Mouse (Mus musculus) forebrain, embryonic 10.5 days (tissue): ENCODE measurements around the gene Rps10. TPM values are rescaled to one million over a fixed set of nuclear protein-coding genes. Genes with fewer than 3 reads are reported as not detected.
"Not testable (repeated sequence)": the region's sequence is repeated elsewhere in the genome, so short reads cannot be mapped to it uniquely, and the experiment has no call there.

Source experiments
- DNase-seq: peaks from one replicate; pipeline ENCODE4 v3.0.0-alpha.2; 2017; ENCODE audit warnings: low spot score; ENCODE audit errors: extremely low spot score
- H3K27ac ChIP-seq: fragments of 300-500 bp; sonication (generic); 2 replicates; pipeline ENCODE4 v1.5.1; 2016; ENCODE audit warnings: mild to moderate bottlenecking
- H3K27me3 ChIP-seq: fragments of 300-500 bp; sonication (generic); 2 replicates; pipeline ENCODE4 v1.6.1; 2016; ENCODE audit warnings: mild to moderate bottlenecking; ENCODE audit not compliant: poor library complexity, severe bottlenecking
- H3K36me3 ChIP-seq: fragments of 300-500 bp; sonication (generic); replicated peaks from 2 replicates; pipeline ENCODE4 v1.6.1; 2016; ENCODE audit warnings: mild to moderate bottlenecking, moderate library complexity
- H3K4me1 ChIP-seq: fragments of 300-500 bp; sonication (generic); 2 replicates; pipeline ENCODE4 v1.6.1; 2016
- H3K4me3 ChIP-seq: fragments of 300-500 bp; sonication (generic); 2 replicates; pipeline ENCODE4 v1.5.1; 2016; ENCODE audit warnings: mild to moderate bottlenecking, moderate library complexity
- H3K9me3 ChIP-seq: fragments of 300-500 bp; sonication (generic); 2 replicates; pipeline ENCODE4 v1.6.1; 2016; ENCODE audit warnings: mild to moderate bottlenecking, moderate library complexity
- WGBS: fragments of 180-500 bp; shearing (Covaris S2); methylation state at CpG from one replicate; pipeline ENCODE4 v1.1.7; 2016; 5-methylcytosine and 5-hydroxymethylcytosine counted together
- polyA plus RNA-seq: library from polyadenylated mRNA; unstranded; fragments of >200 nt; fragmentation: Nextera tagmentation; extraction: Ambion mirVana; gene quantifications from 2 replicates; pipeline ENCODE4 v1.2.1, GENCODE M21; 2016

Gene Rps10
- polyA plus RNA-seq, 1 experiment from 2014 or later = 934 TPM

DNA sequence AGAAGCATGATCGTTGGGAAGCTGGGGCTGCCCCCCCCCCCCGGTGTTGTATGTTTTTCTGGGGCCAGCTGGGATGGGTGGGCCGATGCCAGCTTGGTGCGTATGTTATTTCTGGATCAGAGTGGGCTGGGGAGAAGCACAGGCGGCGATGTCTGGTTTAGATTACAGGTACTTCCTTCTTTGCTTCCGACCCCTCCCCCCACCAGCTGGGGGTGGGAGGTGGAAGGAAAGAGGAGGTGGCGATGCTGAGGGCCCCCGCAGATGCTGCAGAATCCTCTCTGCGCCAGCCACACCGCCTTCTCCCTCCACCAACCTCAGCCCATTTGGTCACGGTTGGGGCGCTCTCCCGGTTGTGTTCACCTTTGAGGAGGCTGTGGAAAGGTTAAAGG is 19.5 kb upstream of the Rps10 start:
- Histone ChIP-seq H3K27ac (peak overlapping the region; percentile 78; the same call in 1 of the 2 replicates), H3K4me3 (peak overlapping the region; percentile 65), H3K9me3 (no peaks in the 10 kb centered on the region), H3K36me3 (no peaks in the 10 kb centered on the region), H3K4me1 (peaks cover 25% of the 10 kb centered on the region), H3K27me3 (peaks cover 46% of the 10 kb centered on the region)
- WGBS = 3% methylated on average over 14 of the region's 14 CpGs
- DNase-seq = no peak

DNA sequence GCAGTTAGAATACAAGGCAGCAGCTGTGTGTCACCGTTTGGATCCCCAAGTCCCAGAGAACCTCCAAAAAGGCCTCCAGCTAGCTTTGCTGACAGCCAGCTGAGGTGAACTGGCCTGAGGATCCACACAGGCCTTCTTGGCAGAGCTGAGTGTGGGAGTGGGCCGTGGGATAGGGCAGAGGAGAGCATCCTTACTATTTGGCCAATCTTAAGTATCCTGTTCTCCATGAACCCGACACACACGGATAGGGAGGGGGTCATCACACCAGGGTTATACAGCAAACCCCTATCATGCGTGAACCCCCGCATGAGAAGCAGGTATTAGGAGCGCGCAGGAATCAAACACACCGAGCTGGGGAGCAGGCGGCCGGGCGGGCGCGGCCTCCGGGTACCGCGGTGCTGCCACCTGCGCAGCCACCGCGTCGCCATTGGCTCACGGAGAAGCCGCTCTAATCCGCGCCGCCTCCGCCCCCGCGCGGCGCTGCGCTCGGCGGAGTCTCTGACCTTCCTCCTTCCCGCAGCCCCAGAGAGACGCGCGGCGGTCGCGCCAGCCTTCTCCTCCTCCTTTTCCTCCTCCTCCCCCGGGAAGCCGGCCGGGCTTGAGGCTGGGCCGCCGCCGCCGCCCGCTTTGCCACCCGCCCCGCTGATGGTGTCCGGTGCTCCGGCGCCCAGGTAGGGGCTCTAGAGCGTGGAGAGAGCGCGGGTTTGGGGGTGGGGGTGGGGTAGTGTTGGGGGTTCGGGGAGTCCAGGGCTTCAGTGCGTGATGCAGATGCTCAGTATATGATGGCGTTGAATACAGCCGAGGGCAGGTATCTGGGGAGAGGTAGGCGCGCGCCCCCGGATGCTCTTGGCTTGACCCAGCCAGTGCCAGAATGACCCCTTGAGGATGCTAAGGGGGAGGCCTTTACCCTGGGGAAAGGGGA is 18.9 kb upstream of the Rps10 start, which contains the start of gene Pacsin1:
Gene Pacsin1, plus strand, starts transcription at position 421 of the 922 bp plus-strand sequence.
- Histone ChIP-seq H3K4me1 (peaks cover 25% of the 10 kb centered on the region), H3K4me3 (peak within 1 kb of the TSS; percentile 65), H3K27ac (peak within 1 kb of the TSS; percentile 78), H3K27me3 (peaks cover 52% of the 10 kb centered on the region), H3K36me3 (no peaks in the 10 kb centered on the region), H3K9me3 (no peaks in the 10 kb centered on the region)
- peak; percentile 48 for DNase-seq
- 2% methylated on average over 64 of the region's 65 CpGs for WGBS

DNA sequence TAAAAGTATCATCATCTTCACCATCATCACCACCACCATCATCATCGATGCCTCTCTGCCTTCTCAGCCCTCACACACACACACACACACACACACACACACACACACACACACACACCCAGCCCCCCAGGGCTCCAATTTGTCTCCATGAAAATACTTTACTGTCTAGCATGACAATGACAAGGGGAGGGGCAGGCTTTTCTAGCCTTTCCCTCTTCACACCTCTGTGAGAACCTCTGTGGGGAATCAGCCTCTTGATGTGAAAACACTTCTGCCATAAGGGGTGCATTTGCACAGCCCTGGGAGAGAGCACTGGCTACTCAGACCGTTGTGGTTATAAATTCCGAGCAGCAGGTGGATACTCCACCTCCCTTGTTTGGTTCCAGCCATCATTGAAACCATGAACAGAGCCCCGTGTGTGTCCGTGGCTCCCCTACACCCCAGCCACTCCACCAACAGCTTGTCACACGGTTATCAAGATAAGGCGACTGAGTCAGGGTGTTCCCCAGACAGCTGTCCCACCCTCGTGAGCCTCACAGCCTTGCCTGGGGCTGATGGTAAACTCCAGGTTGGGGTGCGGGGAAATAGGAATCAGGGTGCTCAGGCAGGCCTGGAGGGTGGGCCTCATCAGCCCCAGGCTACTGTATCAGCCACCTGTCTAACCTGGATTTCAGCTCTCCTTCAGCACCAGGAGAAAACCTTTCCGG is 16.9 kb upstream of the Rps10 start:
- H3K27me3 ChIP-seq = peaks cover 54% of the 10 kb centered on the region
- 84% methylated on average over 10 of the region's 10 CpGs for WGBS

DNA sequence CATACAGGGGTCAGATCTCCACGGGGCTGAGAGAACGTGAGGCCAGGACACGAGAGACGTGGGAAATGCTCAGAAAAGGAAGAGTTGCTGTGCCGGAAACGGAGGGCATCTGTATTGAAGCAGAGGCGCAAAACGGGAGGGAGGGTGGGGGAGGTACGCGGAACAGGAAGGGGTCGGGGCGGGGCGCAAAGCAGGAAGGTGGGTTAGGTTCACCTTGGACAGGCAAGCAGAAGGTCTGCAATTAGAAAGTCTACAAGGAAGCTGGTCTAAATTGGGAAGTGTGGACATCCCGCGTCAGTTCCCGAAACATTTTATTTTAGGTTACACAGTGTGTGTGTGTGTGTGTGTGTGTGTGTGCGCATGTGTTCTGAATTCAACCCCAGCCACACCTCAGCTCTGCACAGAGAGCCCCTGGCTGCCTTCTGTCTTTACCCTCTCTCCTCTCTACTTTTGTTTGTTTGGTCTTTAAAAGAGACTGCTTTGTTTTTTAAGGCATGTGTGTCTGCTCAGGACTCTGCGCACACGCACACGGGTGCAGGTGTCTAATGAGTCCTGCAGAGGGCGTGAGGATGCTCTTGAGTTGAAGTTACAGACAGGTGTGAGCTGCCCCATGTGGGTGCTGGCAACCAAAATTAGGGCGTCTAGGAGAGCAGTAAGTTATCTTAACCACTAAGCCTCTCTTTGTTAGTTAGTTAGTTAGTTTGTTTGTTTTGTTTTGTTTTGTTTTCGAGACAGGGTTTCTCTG is 15.7 kb upstream of the Rps10 start:
- Histone ChIP-seq H3K4me3 (no peak overlapping the region), H3K9me3 (no peaks in the 10 kb centered on the region), H3K4me1 (peaks cover 24% of the 10 kb centered on the region), H3K36me3 (no peaks in the 10 kb centered on the region), H3K27me3 (peaks cover 48% of the 10 kb centered on the region), H3K27ac (no peak overlapping the region)
- whole genome bisulfite sequencing = 90% methylated on average over 23 of the region's 23 CpGs
- DNase-seq = no peak

More for the DNA sequence above, 16.9 kb upstream of the Rps10 start:
- Histone ChIP-seq H3K36me3 (no peaks in the 10 kb centered on the region), H3K27ac (no peak overlapping the region), H3K9me3 (no peaks in the 10 kb centered on the region), H3K4me3 (no peak overlapping the region), H3K4me1 (peaks cover 25% of the 10 kb centered on the region)
- no peak for DNase-seq

DNA sequence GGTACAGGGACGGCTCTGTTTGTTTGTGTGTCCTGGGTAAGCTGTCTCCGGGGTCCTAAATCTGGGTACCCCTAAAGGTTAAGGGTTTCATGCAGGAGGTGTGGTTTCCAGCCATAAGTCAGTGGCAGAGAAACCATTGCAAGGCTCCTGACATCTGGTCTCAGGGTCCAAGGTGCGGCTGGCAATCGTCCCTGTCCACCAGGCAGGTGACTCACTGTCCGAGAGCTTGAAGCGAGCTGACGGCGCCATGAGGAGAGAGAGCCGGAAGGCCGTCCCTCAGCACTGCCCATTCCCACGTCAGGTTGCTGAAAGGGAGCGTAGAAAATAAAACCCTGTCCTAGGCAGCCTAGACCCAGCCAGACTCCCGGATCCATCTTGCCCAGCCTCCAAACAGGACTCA is 14.1 kb upstream of the Rps10 start:
- H3K27me3 ChIP-seq = peaks cover 32% of the 10 kb centered on the region
- no peak overlapping the region for H3K4me3 ChIP-seq
- H3K27ac ChIP-seq = no peak overlapping the region
- 84% methylated on average over 13 of the region's 13 CpGs for WGBS
- no peaks in the 10 kb centered on the region for H3K36me3 ChIP-seq
- peaks cover 8% of the 10 kb centered on the region for H3K4me1 ChIP-seq
- no peaks in the 10 kb centered on the region for H3K9me3 ChIP-seq
- DNase-seq = no peak

DNA sequence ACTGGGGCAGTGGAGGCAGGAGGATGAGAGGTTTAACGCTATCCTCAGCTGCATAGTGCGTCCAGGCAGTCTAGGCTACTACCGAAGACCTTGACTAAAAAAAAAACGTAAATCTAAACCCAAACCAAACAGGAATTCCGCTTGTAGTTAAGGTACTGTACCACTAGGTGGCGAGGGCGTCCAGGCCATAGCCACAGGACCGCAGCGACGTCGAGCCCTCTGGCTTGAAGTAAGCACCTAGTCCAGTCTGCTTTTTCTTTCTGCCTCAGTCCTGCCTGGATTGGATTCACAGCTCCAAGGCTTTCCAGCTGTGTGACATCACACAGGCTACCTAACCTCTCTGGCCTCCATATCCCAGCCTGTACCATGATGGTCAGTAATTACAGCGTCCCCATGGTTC is 13.7 kb upstream of the Rps10 start:
- WGBS = 10% methylated on average over 12 of the region's 12 CpGs
- peak; percentile 57 for DNase-seq
- Histone ChIP-seq H3K9me3 (no peaks in the 10 kb centered on the region), H3K36me3 (no peaks in the 10 kb centered on the region), H3K4me3 (no peak overlapping the region), H3K27me3 (peaks cover 28% of the 10 kb centered on the region), H3K4me1 (peaks cover 4% of the 10 kb centered on the region), H3K27ac (no peak overlapping the region)

DNA sequence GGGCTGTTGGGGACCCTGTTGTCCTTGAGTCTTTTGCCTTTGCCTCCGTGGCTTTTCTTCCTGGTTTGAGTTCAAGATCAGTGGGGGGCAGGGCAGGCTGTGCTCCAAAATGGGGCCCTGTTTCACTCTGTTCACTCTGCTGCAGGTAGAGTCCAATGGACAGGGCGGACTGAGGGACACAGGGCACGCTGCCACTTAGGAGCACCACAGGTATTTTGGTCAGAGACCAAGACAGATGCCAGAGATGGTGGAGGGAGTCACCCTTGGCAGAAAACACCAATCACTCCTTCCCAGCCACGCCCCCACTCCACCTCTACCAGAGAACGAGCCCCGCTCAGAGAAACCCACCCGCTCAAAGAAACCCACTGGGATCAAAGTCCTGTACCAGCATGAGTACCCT is 9.3 kb upstream of the Rps10 start:
- H3K27ac ChIP-seq = no peak overlapping the region
- peaks cover 9% of the 10 kb centered on the region for H3K4me1 ChIP-seq
- WGBS = 48% methylated on average over 7 of the region's 7 CpGs
- peaks cover 5% of the 10 kb centered on the region for H3K27me3 ChIP-seq
- H3K4me3 ChIP-seq = no peak overlapping the region
- no peak for DNase-seq
- H3K36me3 ChIP-seq = no peaks in the 10 kb centered on the region
- no peaks in the 10 kb centered on the region for H3K9me3 ChIP-seq

DNA sequence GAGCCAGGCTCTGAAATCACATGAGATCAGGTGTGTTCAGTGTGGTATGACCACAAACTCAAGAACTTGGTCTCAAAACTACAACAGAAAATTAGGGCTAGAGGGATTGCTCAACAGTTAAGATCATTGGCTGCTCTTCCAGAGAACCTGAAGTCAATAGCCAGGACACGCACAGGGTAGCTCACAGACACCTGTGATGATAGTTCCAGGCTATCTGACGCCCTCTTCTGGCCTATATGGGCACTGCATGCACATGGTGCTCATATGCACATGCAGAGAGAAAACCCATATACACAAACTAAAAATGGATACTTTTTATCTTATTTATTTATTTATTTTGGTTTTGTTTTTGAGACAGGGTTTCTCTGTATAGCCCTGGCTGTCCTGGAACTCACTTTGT is 8.1 kb upstream of the Rps10 start:
- H3K4me1 ChIP-seq = peaks cover 9% of the 10 kb centered on the region
- no peaks in the 10 kb centered on the region for H3K27me3 ChIP-seq
- 38% methylated on average over 2 of the region's 2 CpGs for whole genome bisulfite sequencing

DNA sequence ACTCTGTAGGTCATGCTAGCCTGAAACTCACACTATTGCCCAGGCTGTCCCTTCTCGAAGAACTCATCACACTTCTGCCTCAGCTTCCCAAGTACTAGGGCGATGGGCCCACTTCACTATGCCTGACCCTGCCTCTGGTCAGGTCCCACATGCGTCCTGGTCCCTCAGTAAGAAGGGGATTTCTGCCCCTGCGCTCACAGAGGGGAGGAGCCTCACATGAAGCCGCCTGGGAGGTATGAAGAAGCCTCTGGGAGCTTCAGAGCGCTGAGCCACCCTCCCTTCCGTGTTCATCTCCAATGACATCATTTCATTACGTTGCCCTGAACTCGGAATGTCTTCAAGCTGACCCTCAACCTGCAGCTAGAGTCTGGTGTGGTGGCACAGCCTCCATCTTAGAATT is 7.3 kb upstream of the Rps10 start:
- 83% methylated on average over 9 of the region's 9 CpGs for WGBS
- no peak for DNase-seq
- Histone ChIP-seq H3K9me3 (no peaks in the 10 kb centered on the region), H3K4me1 (peaks cover 9% of the 10 kb centered on the region), H3K4me3 (no peak overlapping the region), H3K36me3 (no peaks in the 10 kb centered on the region), H3K27me3 (no peaks in the 10 kb centered on the region), H3K27ac (no peak overlapping the region)

More for the DNA sequence above, 8.1 kb upstream of the Rps10 start:
- Histone ChIP-seq H3K9me3 (no peaks in the 10 kb centered on the region), H3K36me3 (no peaks in the 10 kb centered on the region), H3K27ac (no peak overlapping the region), H3K4me3 (no peak overlapping the region)
- no peak for DNase-seq

DNA sequence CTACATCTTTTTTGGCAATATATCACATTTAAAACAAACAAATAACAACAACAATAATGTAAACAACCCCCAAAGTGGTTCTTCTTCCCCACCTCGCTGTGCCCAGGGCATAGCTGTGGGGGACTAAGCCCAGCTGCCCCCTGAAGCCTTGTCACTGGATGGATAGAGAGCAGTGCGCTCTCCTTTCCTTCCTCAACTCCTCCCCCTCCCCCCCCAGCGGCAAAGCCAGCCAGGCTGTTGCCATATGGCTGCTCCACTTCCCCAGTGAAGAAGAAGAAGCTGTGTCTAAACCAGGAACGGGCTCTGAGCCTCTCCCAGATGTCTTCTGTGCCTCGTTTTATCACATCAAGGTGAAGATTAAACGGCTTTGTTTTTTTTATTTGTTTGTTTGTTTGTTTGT is 6.6 kb upstream of the Rps10 start:
- H3K27ac ChIP-seq = no peak overlapping the region
- no peak for DNase-seq
- H3K4me3 ChIP-seq = no peak overlapping the region
- no peaks in the 10 kb centered on the region for H3K27me3 ChIP-seq
- H3K4me1 ChIP-seq = peaks cover 9% of the 10 kb centered on the region
- no peaks in the 10 kb centered on the region for H3K9me3 ChIP-seq
- H3K36me3 ChIP-seq = no peaks in the 10 kb centered on the region
- WGBS = 62% methylated on average over 6 of the region's 6 CpGs

DNA sequence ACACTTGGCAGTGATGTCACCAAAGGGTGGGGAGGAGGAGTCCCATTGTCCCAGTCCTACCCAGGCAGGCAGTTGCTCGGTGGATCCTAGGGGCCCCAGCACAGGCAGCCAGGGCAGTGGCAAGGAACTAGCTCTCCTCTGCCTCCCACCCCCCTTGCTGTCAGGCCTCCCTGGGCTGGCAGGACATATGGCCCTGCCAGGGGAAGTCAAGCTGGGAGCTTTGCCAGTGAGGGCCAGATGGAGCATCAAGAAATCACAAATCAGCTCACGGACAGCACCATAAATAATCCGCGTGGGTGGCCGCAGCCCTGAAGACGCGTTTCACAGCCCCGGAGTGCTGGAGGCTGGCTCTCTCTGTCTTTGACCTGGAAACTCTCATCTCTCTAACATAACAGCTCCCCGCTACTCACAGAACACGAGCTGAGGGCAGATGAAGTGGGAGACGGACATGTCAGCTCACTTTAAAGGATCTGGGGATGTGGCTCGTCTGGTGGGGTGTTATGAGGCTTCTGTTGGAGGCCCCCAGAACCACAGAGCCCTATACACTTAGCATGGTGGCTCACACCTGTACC is 6.1 kb upstream of the Rps10 start:
- Histone ChIP-seq H3K27me3 (no peaks in the 10 kb centered on the region), H3K9me3 (no peaks in the 10 kb centered on the region), H3K4me3 (no peak overlapping the region), H3K4me1 (peaks cover 9% of the 10 kb centered on the region), H3K27ac (0 out of 2 replicates have a peak overlapping the region, but pooled peaks have one; percentile 27), H3K36me3 (no peaks in the 10 kb centered on the region)
- 60% methylated on average over 12 of the region's 12 CpGs for WGBS
- no peak for DNase-seq

DNA sequence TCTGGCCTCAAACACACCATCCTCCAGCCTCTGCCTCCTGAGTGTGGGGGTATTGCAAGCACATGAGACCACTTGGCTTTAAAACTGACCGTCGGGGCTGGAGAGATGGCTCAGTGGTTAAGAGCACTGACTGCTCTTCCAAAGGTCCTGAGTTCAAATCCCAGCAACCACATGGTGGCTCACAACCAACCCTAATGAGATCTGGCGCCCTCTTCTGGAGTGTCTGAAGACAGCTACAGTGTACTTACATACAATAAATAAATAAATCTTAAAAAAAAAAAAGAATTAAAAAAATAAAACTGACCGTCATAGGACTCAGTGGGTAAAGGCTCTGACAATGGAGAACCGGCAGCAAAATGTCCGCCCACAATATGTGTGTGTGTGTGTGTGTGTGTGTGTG is 3.4 kb upstream of the Rps10 start:
- not testable (repeated sequence) for H3K36me3 ChIP-seq, DNase-seq, H3K9me3 ChIP-seq, H3K27ac ChIP-seq, H3K27me3 ChIP-seq, H3K4me3 ChIP-seq
- 91% methylated on average over 6 of the region's 6 CpGs for WGBS
- H3K4me1 ChIP-seq = peaks cover 26% of the 10 kb centered on the region
